Mouse (Mus musculus) embryonic facial prominence, embryonic 10.5 days (tissue): ENCODE results near the gene Dennd6b. TPM values are rescaled to one million over a fixed set of nuclear protein-coding genes. Genes with fewer than 3 reads are reported as not detected.

ENCODE experiments used
- DNase-seq: peaks from one replicate; pipeline ENCODE4 v3.0.0-alpha.2; 2017; ENCODE audit warnings: low spot score
- H3K27ac ChIP-seq: fragments of 300-500 bp; sonication (generic); replicated peaks from 2 replicates; pipeline ENCODE4 v1.5.1; 2016; ENCODE audit warnings: mild to moderate bottlenecking
- H3K27me3 ChIP-seq: fragments of 300-500 bp; sonication (generic); replicated peaks from 2 replicates; pipeline ENCODE4 v1.6.1; 2016; ENCODE audit warnings: low read depth, mild to moderate bottlenecking; ENCODE audit not compliant: poor library complexity, severe bottlenecking
- H3K36me3 ChIP-seq: fragments of 300-500 bp; sonication (generic); replicated peaks from 2 replicates; pipeline ENCODE4 v1.6.1; 2016; ENCODE audit warnings: mild to moderate bottlenecking, moderate library complexity
- H3K4me1 ChIP-seq: fragments of 300-500 bp; sonication (generic); 2 replicates; pipeline ENCODE4 v1.6.1; 2016
- H3K4me3 ChIP-seq: fragments of 300-500 bp; sonication (generic); 2 replicates; pipeline ENCODE4 v1.5.1; 2016; ENCODE audit warnings: mild to moderate bottlenecking, moderate library complexity
- H3K9me3 ChIP-seq: fragments of 300-500 bp; sonication (generic); 2 replicates; pipeline ENCODE4 v1.6.1; 2016; ENCODE audit warnings: mild to moderate bottlenecking
- WGBS: fragments of 180-500 bp; shearing (Covaris S2); methylation state at CpG from one replicate; pipeline ENCODE4 v1.1.7; 2016; 5-methylcytosine and 5-hydroxymethylcytosine counted together
- polyA plus RNA-seq: library from polyadenylated mRNA; unstranded; fragments of >200 nt; fragmentation: Nextera tagmentation; extraction: Ambion mirVana; gene quantifications from 2 replicates; pipeline ENCODE4 v1.2.1, GENCODE M21; 2016

Dennd6b gene
- polyA plus RNA-seq, result 26.1 and 29.1 TPM in 2 replicates

DNA sequence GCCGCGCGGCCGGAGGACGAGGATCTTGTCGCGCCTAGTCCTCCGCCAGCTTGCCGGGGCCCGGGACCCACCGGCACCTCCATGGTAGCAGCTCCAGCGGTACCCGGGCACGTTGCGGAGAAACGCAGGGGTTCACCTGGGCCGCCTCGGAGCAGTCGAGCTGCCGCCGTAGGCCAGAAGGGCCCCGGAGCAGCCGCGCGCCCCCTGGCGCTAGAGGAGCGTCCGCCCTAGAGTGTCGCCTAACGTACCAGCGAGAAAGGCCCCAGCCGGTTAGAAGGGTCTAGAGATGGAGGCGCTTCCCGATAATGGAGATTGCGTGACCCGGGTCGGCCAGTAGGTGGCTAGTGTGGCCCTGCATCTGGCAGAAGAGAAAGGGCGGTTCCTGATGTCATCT lies at the start of gene Dennd6b:
Dennd6b (minus strand) TSS at position 184 of the 394 bp plus-strand sequence.
- Histone ChIP-seq H3K9me3 (no peaks in the 10 kb centered on the region), H3K36me3 (peaks cover 18% of the 10 kb centered on the region; the same call in 1 of the 2 replicates), H3K27ac (peak within 1 kb of the TSS; percentile 99), H3K4me3 (peak within 1 kb of the TSS; percentile 97), H3K27me3 (no peaks in the 10 kb centered on the region), H3K4me1 (peaks cover 24% of the 10 kb centered on the region)
- peak; percentile 96 for DNase-seq
- WGBS, result under 1% methylated on average over 38 of the region's 38 CpGs

DNA sequence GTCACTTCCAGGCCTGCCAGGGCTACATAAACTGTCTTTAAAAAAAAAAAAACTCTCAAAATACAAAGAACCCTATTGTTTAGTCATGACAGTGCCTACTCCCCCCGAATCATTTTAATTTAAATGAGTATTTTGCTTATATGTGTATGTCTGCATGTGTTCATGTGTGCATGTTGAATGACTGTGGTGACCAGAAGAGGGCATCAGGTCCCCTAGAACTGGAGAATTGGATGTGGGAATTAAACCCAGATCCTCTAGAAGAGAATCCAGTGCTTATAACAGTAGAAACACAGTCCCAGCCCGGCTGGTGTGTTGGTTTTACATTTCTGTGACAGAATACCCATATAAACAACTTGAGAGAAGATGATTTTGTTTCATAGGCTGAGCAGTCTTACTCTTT lies 44.7 kb upstream of the Dennd6b start:
- H3K4me1 ChIP-seq, result no peaks in the 10 kb centered on the region
- H3K27me3 ChIP-seq, result no peaks in the 10 kb centered on the region
- no peak overlapping the region for H3K4me3 ChIP-seq
- 75% methylated on average over 2 of the region's 2 CpGs for WGBS
- DNase-seq, result no peak
- H3K9me3 ChIP-seq, result no peaks in the 10 kb centered on the region
- H3K27ac ChIP-seq, result no peak overlapping the region
- H3K36me3 ChIP-seq, result peaks cover 32% of the 10 kb centered on the region

DNA sequence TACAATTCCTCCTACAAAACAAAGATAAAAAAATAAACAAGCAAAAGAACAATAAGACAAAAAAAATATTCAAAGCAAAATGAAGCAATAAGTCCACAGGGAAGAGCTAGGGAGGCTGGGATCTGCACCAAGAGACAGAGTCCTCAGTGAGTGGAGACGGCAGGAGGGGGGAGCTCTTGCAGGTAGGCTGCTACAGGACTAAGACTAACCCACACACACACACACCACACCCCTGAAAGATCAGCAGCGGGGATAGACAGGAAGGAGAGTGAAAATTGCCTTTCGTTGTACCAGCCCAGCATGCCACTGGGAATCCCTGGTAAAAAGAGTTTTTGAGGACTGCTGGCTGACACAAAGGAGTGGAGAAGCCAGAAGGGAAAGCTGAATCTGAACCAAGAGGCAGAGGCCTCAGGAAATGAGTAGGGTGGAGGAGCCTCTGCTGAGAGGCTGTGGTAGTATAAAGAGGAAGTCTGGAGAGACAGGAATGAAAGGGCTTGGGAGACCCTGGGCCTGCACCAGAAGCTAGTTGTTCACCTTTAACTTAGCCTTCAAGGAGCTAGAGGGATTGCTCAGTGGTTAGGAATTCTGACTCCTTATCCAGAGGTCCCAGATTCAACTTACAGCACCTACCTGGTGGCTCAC lies 43.6 kb upstream of the Dennd6b start:
- no peaks in the 10 kb centered on the region for H3K9me3 ChIP-seq
- no peak for DNase-seq
- WGBS, result 61% methylated on average over 3 of the region's 3 CpGs
- H3K4me3 ChIP-seq, result no peak overlapping the region
- H3K27ac ChIP-seq, result no peak overlapping the region
- H3K27me3 ChIP-seq, result no peaks in the 10 kb centered on the region
- H3K36me3 ChIP-seq, result peaks cover 32% of the 10 kb centered on the region
- H3K4me1 ChIP-seq, result no peaks in the 10 kb centered on the region

DNA sequence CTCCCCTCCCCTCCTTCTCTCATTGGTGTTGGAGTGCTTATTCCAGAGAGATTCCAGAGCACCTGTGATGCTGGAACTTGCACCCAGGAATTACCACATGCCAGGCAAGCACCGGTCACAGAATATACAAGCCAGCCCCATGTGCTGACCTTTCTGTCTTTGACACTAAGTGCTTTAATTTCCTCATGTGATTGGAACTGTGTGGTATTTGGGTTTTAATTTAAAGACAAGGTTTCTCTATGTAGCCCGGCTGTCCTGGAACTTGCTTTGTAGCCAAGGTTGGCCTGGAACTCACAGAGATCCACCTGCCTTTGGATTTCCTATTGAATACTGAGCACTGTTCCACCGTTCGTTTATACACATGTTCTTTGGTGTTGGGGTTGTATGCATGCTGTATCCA lies 37.8 kb upstream of the Dennd6b start:
- H3K4me1 ChIP-seq, result no peaks in the 10 kb centered on the region

GRCm38 (mm10) chr15:89233586-89233985 lies 37.3 kb upstream of the Dennd6b start:
- no peaks in the 10 kb centered on the region for H3K9me3 ChIP-seq
- DNase-seq, result no peak
- peaks cover 17% of the 10 kb centered on the region for H3K36me3 ChIP-seq
- H3K27me3 ChIP-seq, result no peaks in the 10 kb centered on the region
- 75% methylated on average over 2 of the region's 2 CpGs for WGBS
- no peak overlapping the region for H3K4me3 ChIP-seq
- no peaks in the 10 kb centered on the region for H3K4me1 ChIP-seq
- H3K27ac ChIP-seq, result no peak overlapping the region

More for the DNA sequence above, 37.8 kb upstream of the Dennd6b start:
- DNase-seq, result no peak
- no peaks in the 10 kb centered on the region for H3K9me3 ChIP-seq
- peaks cover 17% of the 10 kb centered on the region for H3K36me3 ChIP-seq
- 90% methylated on average over 4 of the region's 4 CpGs for WGBS
- no peak overlapping the region for H3K27ac ChIP-seq
- H3K27me3 ChIP-seq, result no peaks in the 10 kb centered on the region
- H3K4me3 ChIP-seq, result no peak overlapping the region

DNA sequence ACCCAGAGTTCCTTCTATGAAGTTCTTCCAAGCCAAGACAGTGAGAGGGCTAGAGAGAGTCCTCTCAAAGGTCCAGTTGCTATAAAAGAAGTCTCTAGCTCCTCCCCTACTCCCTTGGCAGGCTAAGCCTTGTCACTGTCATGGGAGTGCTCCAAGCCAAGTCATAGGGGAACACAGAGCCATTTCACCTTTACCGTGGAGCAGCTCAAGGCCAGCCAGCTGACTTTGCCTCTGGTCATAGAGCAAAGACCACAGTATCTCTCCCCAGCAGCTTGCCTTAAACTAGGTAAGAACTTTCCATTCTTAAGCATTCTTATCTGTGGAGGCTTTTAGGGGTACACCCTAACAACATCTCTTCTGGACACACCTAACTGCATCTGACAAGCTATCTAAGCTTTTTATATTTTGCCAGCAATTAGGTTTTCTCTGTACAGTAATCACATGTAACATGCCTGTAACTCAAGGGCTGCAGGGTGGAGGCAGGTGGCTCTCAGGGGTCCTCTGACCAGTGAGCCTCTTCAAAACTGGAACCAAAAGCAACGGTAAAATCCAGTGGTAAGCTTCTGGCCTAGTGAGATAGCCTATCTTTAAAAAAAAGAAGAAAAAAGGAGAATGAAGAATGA lies 19.4 kb upstream of the Dennd6b start:
- Histone ChIP-seq H3K27me3 (no peaks in the 10 kb centered on the region), H3K27ac (no peak overlapping the region), H3K36me3 (peaks cover 23% of the 10 kb centered on the region), H3K9me3 (no peaks in the 10 kb centered on the region), H3K4me3 (no peak overlapping the region), H3K4me1 (peaks cover 16% of the 10 kb centered on the region)
- DNase-seq, result no peak
- 84% methylated on average over 2 of the region's 2 CpGs for WGBS

- 93% methylated on average over 3 of the region's 3 CpGs for WGBS
- no peak overlapping the region for H3K4me3 ChIP-seq
- H3K4me1 ChIP-seq, result peaks cover 20% of the 10 kb centered on the region
- DNase-seq, result no peak
- peaks cover 23% of the 10 kb centered on the region for H3K36me3 ChIP-seq
- no peaks in the 10 kb centered on the region for H3K9me3 ChIP-seq
- no peak overlapping the region for H3K27ac ChIP-seq
- H3K27me3 ChIP-seq, result no peaks in the 10 kb centered on the region
Observed at GRCm38 (mm10) chr15:89214953-89215352, 18.7 kb upstream of the Dennd6b start.

- Histone ChIP-seq H3K4me1 (peaks cover 22% of the 10 kb centered on the region), H3K27me3 (no peaks in the 10 kb centered on the region), H3K36me3 (peaks cover 23% of the 10 kb centered on the region), H3K4me3 (no peak overlapping the region), H3K9me3 (no peaks in the 10 kb centered on the region), H3K27ac (no peak overlapping the region)
- WGBS, result 89% methylated on average over 3 of the region's 3 CpGs
- DNase-seq, result no peak
Observed at GRCm38 (mm10) chr15:89213517-89213916, 17.2 kb upstream of the Dennd6b start.

GRCm38 (mm10) chr15:89212495-89212894 lies 16.2 kb upstream of the Dennd6b start:
- Histone ChIP-seq H3K36me3 (peaks cover 20% of the 10 kb centered on the region), H3K27me3 (no peaks in the 10 kb centered on the region), H3K4me3 (peak overlapping the region; percentile 95), H3K9me3 (no peaks in the 10 kb centered on the region), H3K4me1 (peaks cover 22% of the 10 kb centered on the region), H3K27ac (no peak overlapping the region)
- WGBS, result 51% methylated on average over 6 of the region's 6 CpGs
- no peak for DNase-seq

GRCm38 (mm10) chr15:89211716-89212461 lies 15.6 kb upstream of the Dennd6b start:
- peak overlapping the region; percentile 97 for H3K27ac ChIP-seq
- H3K9me3 ChIP-seq, result no peaks in the 10 kb centered on the region
- H3K4me3 ChIP-seq, result peak overlapping the region; percentile 95
- peak; percentile 15 for DNase-seq
- whole genome bisulfite sequencing, result 1% methylated on average over 35 of the region's 35 CpGs
- H3K4me1 ChIP-seq, result peaks cover 22% of the 10 kb centered on the region
- peaks cover 16% of the 10 kb centered on the region for H3K36me3 ChIP-seq
- H3K27me3 ChIP-seq, result no peaks in the 10 kb centered on the region

DNA sequence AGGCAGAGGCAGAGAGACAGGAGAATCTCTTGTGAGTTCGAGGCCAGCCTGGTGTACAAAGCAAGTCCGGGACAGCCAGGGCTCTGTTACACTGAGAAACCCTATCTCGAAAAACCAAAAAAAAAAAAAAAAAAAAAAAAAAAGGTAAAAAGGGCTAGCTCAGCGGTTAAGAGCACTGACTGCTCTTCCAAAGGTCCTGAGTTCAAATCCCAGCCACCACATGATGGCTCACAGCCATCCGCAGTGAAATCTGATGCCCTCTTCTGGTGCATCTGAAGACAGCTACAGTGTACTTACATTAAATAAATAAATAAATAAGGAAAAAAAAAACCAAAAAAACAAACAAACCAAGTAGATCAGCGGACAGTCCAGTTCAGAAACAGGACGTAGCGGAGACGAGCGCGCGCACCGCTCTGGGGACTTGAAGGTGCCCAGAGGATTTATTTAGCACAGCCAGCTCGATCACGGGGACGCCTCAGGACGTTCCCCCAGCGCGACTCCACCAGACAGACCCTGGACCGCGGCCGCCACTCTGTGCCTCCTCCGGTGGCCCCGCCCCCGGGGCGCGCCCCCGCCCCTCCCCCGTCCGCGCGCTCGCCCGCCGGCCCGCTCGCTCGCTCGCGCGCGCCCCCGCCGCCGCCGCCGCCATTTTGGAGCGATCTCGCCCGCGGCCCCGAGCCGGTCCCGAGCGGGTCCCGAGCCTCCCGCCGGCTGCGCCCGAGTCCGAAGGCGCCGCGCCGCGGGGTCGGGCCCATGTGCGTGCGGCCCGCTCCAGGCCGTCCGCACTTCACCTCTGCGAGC lies 14.8 kb upstream of the Dennd6b start, which contains the start of gene Ppp6r2:
Ppp6r2 (plus strand) TSS at position 639 of the 801 bp plus-strand sequence.
- Histone ChIP-seq H3K4me3 (peak within 1 kb of the TSS; percentile 95), H3K36me3 (peaks cover 8% of the 10 kb centered on the region), H3K27ac (peak within 1 kb of the TSS; percentile 97), H3K9me3 (no peaks in the 10 kb centered on the region), H3K27me3 (no peaks in the 10 kb centered on the region), H3K4me1 (peaks cover 22% of the 10 kb centered on the region)
- DNase-seq, result peak; percentile 92
- WGBS, result 3% methylated on average over 71 of the region's 73 CpGs
